Mouse (Mus musculus) embryonic facial prominence, embryonic 11.5 days (tissue): ENCODE data around the gene Prrx2. TPM values are rescaled to one million over a fixed set of nuclear protein-coding genes. Genes with fewer than 3 reads are reported as not detected.

Source experiments
- ATAC-seq: fragments of 200-750 bp; cut with Nextera tagmentation; replicated peaks from 2 replicates; pipeline ENCODE4 v1.8.0; 2017; ENCODE audit warnings: low read depth; ENCODE audit not compliant: insufficient number of reproducible peaks, low FRiP score, low TSS enrichment
- DNase-seq: peaks from one replicate; pipeline ENCODE4 v3.0.0-alpha.2; 2015; ENCODE audit warnings: low spot score
- H3K27ac ChIP-seq: fragments of 300-500 bp; sonication (generic); replicated peaks from 2 replicates; pipeline ENCODE4 v1.5.1; 2014; ENCODE audit warnings: mild to moderate bottlenecking, low read depth, low read length, control low read depth
- H3K27me3 ChIP-seq: fragments of 300-500 bp; sonication (generic); 2 replicates; pipeline ENCODE4 v1.6.1; 2014; ENCODE audit warnings: mild to moderate bottlenecking, low read length, moderate library complexity, mixed read lengths; ENCODE audit not compliant: control insufficient read depth, insufficient read depth
- H3K36me3 ChIP-seq: fragments of 300-500 bp; sonication (generic); replicated peaks from 2 replicates; pipeline ENCODE4 v1.6.1; 2014; ENCODE audit warnings: low read depth, mild to moderate bottlenecking, low read length, moderate library complexity, mixed read lengths; ENCODE audit not compliant: control insufficient read depth, insufficient read depth
- H3K4me1 ChIP-seq: fragments of 300-500 bp; sonication (generic); 2 replicates; pipeline ENCODE4 v1.6.1; 2014; ENCODE audit warnings: low read length, mixed read lengths; ENCODE audit not compliant: control insufficient read depth, insufficient read depth
- H3K4me2 ChIP-seq: fragments of 300-500 bp; sonication (generic); 2 replicates; pipeline ENCODE4 v1.6.1; 2014; ENCODE audit warnings: low read depth, mild to moderate bottlenecking, control low read depth, low read length, moderate library complexity
- H3K4me3 ChIP-seq: fragments of 300-500 bp; sonication (generic); 2 replicates; pipeline ENCODE4 v1.5.1; 2014; ENCODE audit warnings: low read depth, low read length, control low read depth
- H3K9ac ChIP-seq: fragments of 300-500 bp; sonication (generic); replicated peaks from 2 replicates; pipeline ENCODE4 v1.6.1; 2014; ENCODE audit warnings: mild to moderate bottlenecking, control low read depth, low read length
- H3K9me3 ChIP-seq: fragments of 300-500 bp; sonication (generic); replicated peaks from 2 replicates; pipeline ENCODE4 v1.6.1; 2016; ENCODE audit warnings: mild to moderate bottlenecking, low read length, inconsistent platforms, mixed read lengths; ENCODE audit not compliant: control insufficient read depth
- WGBS: fragments of 180-500 bp; shearing (Covaris S2); extraction: QIAGEN DNeasy Blood & Tissue Kit; methylation state at CpG from one replicate; pipeline ENCODE4 v1.1.7; 2014; 5-methylcytosine and 5-hydroxymethylcytosine counted together
- polyA plus RNA-seq: library from polyadenylated mRNA; unstranded; fragments of >200 nt; fragmentation: Nextera tagmentation; extraction: Ambion mirVana; gene quantifications from 2 replicates; pipeline ENCODE4 v1.2.1, GENCODE M21; 2014

Prrx2 gene
- polyA plus RNA-seq, 1 experiment from 2014 or later = 109 TPM

- DNase-seq = no peak
- no peak overlapping the region for H3K4me2 ChIP-seq
- no peaks in the 10 kb centered on the region for H3K27me3 ChIP-seq
- H3K36me3 ChIP-seq = 0 out of 2 replicates have a peak, but pooled peaks cover 4% of the 10 kb centered on the region
- no peaks in the 10 kb centered on the region for H3K9me3 ChIP-seq
- no peak overlapping the region for H3K9ac ChIP-seq
- no peak overlapping the region for H3K4me3 ChIP-seq
- 92% methylated on average over 15 of the region's 15 CpGs for WGBS
- H3K4me1 ChIP-seq = peaks cover 14% of the 10 kb centered on the region
- no peak overlapping the region for H3K27ac ChIP-seq
- no peak for ATAC-seq
Measured at GRCm38 (mm10) chr2:30879481-30879880, 44.7 kb downstream of the Prrx2 start.

DNA sequence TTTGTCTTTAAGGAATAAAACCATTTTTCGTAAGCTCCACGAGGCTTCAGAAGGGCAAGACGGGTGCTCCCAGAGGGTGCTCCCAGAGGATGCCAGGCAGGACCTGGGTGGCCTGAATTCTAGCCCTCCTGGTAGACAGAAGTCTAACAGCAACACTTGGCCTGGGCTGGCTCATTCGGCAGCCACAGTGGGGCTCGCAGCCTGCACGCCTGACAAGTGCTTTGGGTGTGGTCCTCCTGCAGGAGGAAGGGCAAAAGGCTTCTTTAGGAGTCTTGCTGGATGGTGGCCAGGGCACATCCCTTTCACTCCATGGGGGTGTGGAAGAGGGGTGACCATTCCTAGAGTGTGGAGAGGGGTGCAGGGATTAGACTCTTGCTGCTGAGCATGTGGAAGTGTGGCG, 46.4 kb downstream of the Prrx2 start:
- WGBS = 92% methylated on average over 7 of the region's 7 CpGs
- H3K36me3 ChIP-seq = peaks cover 4% of the 10 kb centered on the region; the same call in 1 of the 2 replicates
- ATAC-seq (no peak), DNase-seq (no peak)
- H3K4me1 ChIP-seq = peaks cover 3% of the 10 kb centered on the region
- no peak overlapping the region for H3K27ac ChIP-seq
- H3K4me2 ChIP-seq = no peak overlapping the region
- H3K27me3 ChIP-seq = no peaks in the 10 kb centered on the region
- no peak overlapping the region for H3K4me3 ChIP-seq
- H3K9ac ChIP-seq = no peak overlapping the region
- H3K9me3 ChIP-seq = no peaks in the 10 kb centered on the region

GRCm38 (mm10) chr2:30884852-30885373, 50.1 kb downstream of the Prrx2 start:
- ATAC-seq (no peak), DNase-seq (no peak)
- 92% methylated on average over 4 of the region's 4 CpGs for WGBS
- Histone ChIP-seq H3K4me2 (no peak overlapping the region), H3K4me3 (no peak overlapping the region), H3K9me3 (no peaks in the 10 kb centered on the region), H3K36me3 (no peaks in the 10 kb centered on the region; the same call in 1 of the 2 replicates), H3K9ac (no peak overlapping the region), H3K27ac (no peak overlapping the region), H3K4me1 (no peaks in the 10 kb centered on the region; the same call in 1 of the 2 replicates), H3K27me3 (no peaks in the 10 kb centered on the region)

DNA sequence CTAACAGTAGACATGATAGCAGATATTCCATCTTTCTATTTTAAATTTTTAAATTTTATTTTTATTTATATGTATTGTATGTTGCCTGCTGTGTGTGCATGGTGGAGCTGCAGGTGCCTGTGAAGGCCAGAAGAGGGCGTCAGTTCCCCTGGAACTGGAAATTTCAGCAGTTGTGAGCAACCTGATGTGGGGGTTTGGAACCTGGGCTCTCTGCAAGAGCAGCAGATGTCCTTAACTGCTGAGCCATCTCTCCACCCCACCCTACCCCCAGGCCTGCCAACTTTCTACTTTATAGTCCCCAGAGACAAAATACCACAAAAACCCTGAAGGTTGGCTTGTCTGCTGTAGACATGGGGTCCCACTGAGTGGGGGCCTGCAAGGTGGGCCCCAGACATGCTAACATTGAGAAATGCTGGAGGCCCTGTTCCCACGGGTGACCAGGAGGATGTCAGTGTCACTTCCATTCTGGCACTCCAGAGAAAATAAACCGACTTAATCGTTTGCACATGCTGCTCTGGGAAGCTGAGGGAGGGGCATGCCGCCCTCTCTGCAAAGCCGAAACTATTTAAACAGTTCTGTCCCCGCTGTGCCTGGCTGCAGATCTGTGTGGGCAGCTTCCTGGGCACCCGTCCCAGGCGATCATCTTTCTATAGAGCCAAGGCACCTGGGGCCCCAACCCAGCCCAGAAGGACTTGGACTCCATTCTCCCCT, 50.8 kb downstream of the Prrx2 start:
- ATAC-seq (no peak; the same call in 1 of the 2 replicates), DNase-seq (peak; percentile 90)
- no peaks in the 10 kb centered on the region for H3K9me3 ChIP-seq
- H3K4me2 ChIP-seq = no peak overlapping the region
- peak overlapping the region; percentile 31 for H3K27ac ChIP-seq
- H3K9ac ChIP-seq = no peak overlapping the region
- no peak overlapping the region for H3K4me3 ChIP-seq
- no peaks in the 10 kb centered on the region for H3K27me3 ChIP-seq
- no peaks in the 10 kb centered on the region; the same call in 1 of the 2 replicates for H3K4me1 ChIP-seq
- no peaks in the 10 kb centered on the region; the same call in 1 of the 2 replicates for H3K36me3 ChIP-seq
- WGBS = 27% methylated on average over 9 of the region's 9 CpGs

GRCm38 (mm10) chr2:30891002-30891401, 56.2 kb downstream of the Prrx2 start:
- no peak overlapping the region for H3K4me2 ChIP-seq
- no peaks in the 10 kb centered on the region for H3K36me3 ChIP-seq
- ATAC-seq = 0 out of 2 replicates have a peak, but pooled peaks have one; percentile 37
- WGBS = 9% methylated on average over 3 of the region's 3 CpGs
- H3K4me3 ChIP-seq = no peak overlapping the region
- H3K9ac ChIP-seq = no peak overlapping the region
- H3K27ac ChIP-seq = no peak overlapping the region
- no peaks in the 10 kb centered on the region for H3K27me3 ChIP-seq
- no peaks in the 10 kb centered on the region for H3K9me3 ChIP-seq
- H3K4me1 ChIP-seq = no peaks in the 10 kb centered on the region
- peak; percentile 87 for DNase-seq

DNA sequence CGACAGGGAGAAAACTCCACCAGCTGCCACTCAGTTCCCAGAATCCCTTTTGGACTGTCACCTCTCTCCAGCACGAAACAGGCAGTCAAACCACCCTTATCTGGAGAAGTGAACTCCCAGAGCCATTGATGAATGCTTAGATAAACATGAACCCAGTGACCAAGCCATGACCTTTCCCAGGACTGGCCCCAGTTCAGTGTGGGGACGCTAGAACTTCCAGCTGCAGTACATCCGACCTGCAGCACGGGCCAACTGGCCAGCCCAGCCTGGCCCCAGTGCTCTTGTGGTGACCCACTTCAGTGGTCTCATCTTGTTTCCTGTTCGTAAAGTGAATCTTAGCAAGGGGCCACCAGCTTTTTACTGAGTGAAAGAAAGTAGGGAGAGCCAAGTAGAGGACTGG, 58.6 kb downstream of the Prrx2 start:
- H3K36me3 ChIP-seq = no peaks in the 10 kb centered on the region
- no peaks in the 10 kb centered on the region for H3K27me3 ChIP-seq
- no peak overlapping the region for H3K4me3 ChIP-seq
- DNase-seq (no peak), ATAC-seq (no peak)
- WGBS = 22% methylated on average over 6 of the region's 6 CpGs
- H3K27ac ChIP-seq = no peak overlapping the region
- H3K9me3 ChIP-seq = no peaks in the 10 kb centered on the region
- H3K4me1 ChIP-seq = no peaks in the 10 kb centered on the region; the same call in 1 of the 2 replicates
- no peak overlapping the region for H3K9ac ChIP-seq
- no peak overlapping the region for H3K4me2 ChIP-seq

GRCm38 (mm10) chr2:30893946-30894345, 59.2 kb downstream of the Prrx2 start:
- H3K4me2 ChIP-seq = no peak overlapping the region
- H3K27ac ChIP-seq = no peak overlapping the region
- ATAC-seq (no peak), DNase-seq (no peak)
- no peak overlapping the region for H3K9ac ChIP-seq
- no peaks in the 10 kb centered on the region; the same call in 1 of the 2 replicates for H3K4me1 ChIP-seq
- H3K4me3 ChIP-seq = no peak overlapping the region
- H3K9me3 ChIP-seq = no peaks in the 10 kb centered on the region
- H3K36me3 ChIP-seq = no peaks in the 10 kb centered on the region
- no peaks in the 10 kb centered on the region for H3K27me3 ChIP-seq
- WGBS = 88% methylated on average over 7 of the region's 7 CpGs

DNA sequence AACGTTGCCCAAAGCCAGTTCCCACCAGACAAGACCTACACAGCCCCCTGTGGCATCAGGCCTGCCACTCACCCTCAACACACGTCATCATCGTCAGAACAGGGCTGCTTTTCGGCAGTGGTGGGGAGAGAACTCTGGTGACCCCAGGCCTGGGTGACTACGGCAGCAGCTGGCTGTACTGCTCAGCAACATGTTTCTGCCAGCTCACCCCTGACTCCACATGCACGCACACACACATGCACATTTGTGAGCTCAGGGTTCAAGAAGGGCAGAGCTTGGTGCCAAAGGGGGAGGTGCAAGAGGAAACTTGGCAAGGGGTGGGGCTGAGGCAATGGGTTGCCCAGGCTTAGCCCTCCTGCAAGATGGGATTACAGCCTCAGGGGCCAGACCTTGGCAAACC, 62.5 kb downstream of the Prrx2 start:
- Histone ChIP-seq H3K36me3 (no peaks in the 10 kb centered on the region), H3K27ac (no peak overlapping the region), H3K9me3 (no peaks in the 10 kb centered on the region), H3K4me1 (no peaks in the 10 kb centered on the region; the same call in none of the 2 replicates), H3K4me2 (no peak overlapping the region), H3K9ac (no peak overlapping the region), H3K4me3 (no peak overlapping the region), H3K27me3 (no peaks in the 10 kb centered on the region)
- WGBS = 29% methylated on average over 6 of the region's 6 CpGs
- DNase-seq = no peak
- ATAC-seq = no peak
